Mouse (Mus musculus) embryo, embryonic 11.5 days (tissue): ENCODE measurements around the gene Prss21.
"Not testable (repeated sequence)": the region's sequence is repeated elsewhere in the genome, so short reads cannot be mapped to it uniquely, and the experiment has no call there.

Source experiments
- DNase-seq: peaks from one replicate; pipeline ENCODE4 v3.0.0-alpha.2; 2012; ENCODE audit warnings: low read depth, low spot score

Prss21 gene

DNA sequence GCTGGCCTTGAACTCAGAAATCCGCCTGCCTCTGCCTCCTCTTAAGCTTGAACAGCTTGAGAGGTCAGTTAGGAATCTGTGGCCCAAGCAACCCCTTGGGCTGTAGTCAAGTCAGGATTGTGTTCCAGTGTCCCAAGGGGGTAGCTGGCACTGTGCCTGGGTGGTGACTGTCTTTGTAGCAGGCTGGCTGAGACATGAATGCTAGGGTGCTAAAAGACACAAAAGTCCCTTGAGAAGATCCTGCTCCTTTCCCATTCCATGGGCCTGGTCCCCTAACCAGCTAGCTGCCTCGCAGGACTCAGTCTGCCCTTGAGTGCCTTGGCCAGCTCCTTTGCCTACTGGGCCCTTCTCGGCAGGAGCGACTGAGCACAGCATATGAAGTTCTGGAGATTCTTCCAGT lies 4.9 kb upstream of the Prss21 start:
- DNase-seq = no peak

- no peak for DNase-seq
These were observed 657 bp downstream of the Prss21 start for GRCm38 (mm10) chr17:23868513-23868912.

GRCm38 (mm10) chr17:23873884-23874856 lies 6.3 kb downstream of the Prss21 start:
- no peak for DNase-seq

GRCm38 (mm10) chr17:23876741-23877140 lies 8.9 kb downstream of the Prss21 start:
- DNase-seq = no peak

GRCm38 (mm10) chr17:23877166-23877565 lies 9.3 kb downstream of the Prss21 start:
- no peak for DNase-seq

DNA sequence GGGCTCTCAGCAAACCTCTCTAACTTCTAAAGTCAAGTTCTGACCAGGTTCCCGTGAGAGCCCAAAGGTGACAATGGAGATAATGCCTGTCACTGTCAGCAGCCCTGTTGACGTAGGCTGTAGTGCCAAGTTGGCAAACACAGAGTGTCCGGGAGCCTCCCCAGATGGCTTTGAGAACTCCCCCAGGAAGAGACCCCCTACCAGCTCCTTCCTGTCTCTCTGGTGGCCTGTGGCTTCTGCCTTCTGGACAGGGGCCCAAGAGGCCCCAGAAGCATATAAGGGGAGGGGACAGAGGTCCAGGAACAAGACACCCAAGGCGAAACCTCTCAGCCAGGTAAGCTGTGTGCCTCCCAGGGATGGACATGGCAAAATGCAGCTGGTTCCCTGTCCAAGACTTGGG lies 12.7 kb downstream of the Prss21 start, which contains the start of the genes Dcpp1 and Dcpp2:
Dcpp1 (plus strand) TSS at position 301 of the 400 bp plus-strand sequence.
Dcpp2 (plus strand) TSS at position 305 of the 400 bp plus-strand sequence.
- not testable (repeated sequence) for DNase-seq

DNA sequence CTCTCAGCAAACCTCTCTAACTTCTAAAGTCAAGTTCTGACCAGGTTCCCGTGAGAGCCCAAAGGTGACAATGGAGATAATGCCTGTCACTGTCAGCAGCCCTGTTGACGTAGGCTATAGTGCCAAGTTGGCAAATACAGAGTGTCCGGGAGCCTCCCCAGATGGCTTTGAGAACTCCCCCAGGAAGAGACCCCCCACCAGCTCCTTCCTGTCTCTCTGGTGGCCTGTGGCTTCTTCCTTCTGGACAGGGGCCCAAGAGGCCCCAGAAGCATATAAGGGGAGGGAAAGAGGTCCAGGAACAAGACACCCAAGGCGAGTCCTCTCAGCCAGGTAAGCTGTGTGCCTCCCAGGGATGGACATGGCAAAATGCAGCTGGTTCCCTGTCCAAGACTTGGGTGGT lies 49.3 kb downstream of the Prss21 start, which contains the start of gene Dcpp3:
Dcpp3 (plus strand) TSS at position 301 of the 400 bp plus-strand sequence.
- DNase-seq = not testable (repeated sequence)
